Mouse (Mus musculus) cerebellum, adult 2 months (tissue): ENCODE data around the gene Map3k3.

ENCODE experiments used
- CTCF ChIP-seq: fragments of 200-500 bp; IDR thresholded peaks from 2 replicates; pipeline ENCODE4 v1.5.1; 2011; ENCODE audit warnings: low read depth, mild to moderate bottlenecking, control low read depth, low read length, moderate library complexity, borderline replicate concordance; ENCODE audit not compliant: insufficient read depth
- POLR2A ChIP-seq: fragments of 200-500 bp; IDR thresholded peaks from 2 replicates; pipeline ENCODE4 v1.6.1; 2011; ENCODE audit warnings: low read length, control low read depth, borderline replicate concordance; ENCODE audit not compliant: insufficient read depth

GRCm38 (mm10) chr11:106192241-106192640 is 107.8 kb downstream of the Map3k3 start:
- TF ChIP-seq CTCF (no peak), POLR2A (no peak)
